Mouse (Mus musculus): ENCODE measurements at regions not wholly inside any gene's neighbourhood (a gene's known extent, or its start where the extent isn't known, plus 50 kb on each side); places are given as distances from the start of the nearest gene placed in this dataset.

DNA sequence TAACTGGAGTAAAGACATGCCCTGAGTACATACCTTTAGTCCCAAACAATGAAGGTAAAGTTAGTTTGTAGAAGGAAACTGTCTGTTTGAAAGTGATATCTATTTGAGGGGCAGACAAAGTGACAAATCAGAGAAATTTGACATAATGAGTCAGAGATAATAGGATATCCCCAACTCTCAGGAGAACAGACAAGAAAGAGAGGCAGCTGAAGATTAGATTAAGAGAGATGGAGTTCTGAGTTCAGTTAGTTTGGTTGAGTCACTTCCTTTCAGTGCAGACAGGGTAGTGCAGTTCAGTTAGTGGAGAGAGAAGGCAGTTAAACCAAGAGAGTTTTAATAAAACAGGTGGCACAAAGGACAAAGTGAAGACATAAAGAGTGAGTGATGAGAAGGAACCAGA, 477.4 kb upstream of the Diaph2 start:
- H3K27ac ChIP-seq (ENCODE audit: low read length), result no peak overlapping the region
- no peaks in the 10 kb centered on the region for H3K36me3 ChIP-seq (ENCODE audit: control insufficient read depth, insufficient read depth)
- no peaks in the 10 kb centered on the region for H3K27me3 ChIP-seq (replicated peaks; ENCODE audit: control insufficient read depth, insufficient read depth, low read length)
- no peak overlapping the region for H3K9ac ChIP-seq (replicated peaks; ENCODE audit: low read depth, low read length)
- H3K4me1 ChIP-seq (replicated peaks; ENCODE audit: control insufficient read depth, insufficient read depth, low read length), result no peaks in the 10 kb centered on the region
- H3K4me2 ChIP-seq (ENCODE audit: low read length), result no peak overlapping the region
- ATAC-seq, result no peak
- no peak overlapping the region for H3K4me3 ChIP-seq (replicated peaks; ENCODE audit: low read length)
- H3K9me3 ChIP-seq (ENCODE audit: control insufficient read depth, low read length), result no peaks in the 10 kb centered on the region

- H3K4me1 ChIP-seq (replicated peaks; ENCODE audit: control insufficient read depth, insufficient read depth, low read length), result no peaks in the 10 kb centered on the region
- no peak overlapping the region for H3K27ac ChIP-seq (ENCODE audit: low read length)
- peak; percentile 67 for ATAC-seq
- no peak overlapping the region for H3K4me2 ChIP-seq (ENCODE audit: low read length)
- H3K36me3 ChIP-seq (ENCODE audit: control insufficient read depth, insufficient read depth), result no peaks in the 10 kb centered on the region
- no peak overlapping the region for H3K9ac ChIP-seq (replicated peaks; ENCODE audit: low read depth, low read length)
- no peaks in the 10 kb centered on the region for H3K27me3 ChIP-seq (replicated peaks; ENCODE audit: control insufficient read depth, insufficient read depth, low read length)
- no peak overlapping the region for H3K4me3 ChIP-seq (replicated peaks; ENCODE audit: low read length)
- WGBS, result 35% methylated on average over 5 of the region's 5 CpGs
- H3K9me3 ChIP-seq (ENCODE audit: control insufficient read depth, low read length), result no peaks in the 10 kb centered on the region
Observed at GRCm38 (mm10) chrX:129303987-129304386, 445.6 kb upstream of the Diaph2 start.

DNA sequence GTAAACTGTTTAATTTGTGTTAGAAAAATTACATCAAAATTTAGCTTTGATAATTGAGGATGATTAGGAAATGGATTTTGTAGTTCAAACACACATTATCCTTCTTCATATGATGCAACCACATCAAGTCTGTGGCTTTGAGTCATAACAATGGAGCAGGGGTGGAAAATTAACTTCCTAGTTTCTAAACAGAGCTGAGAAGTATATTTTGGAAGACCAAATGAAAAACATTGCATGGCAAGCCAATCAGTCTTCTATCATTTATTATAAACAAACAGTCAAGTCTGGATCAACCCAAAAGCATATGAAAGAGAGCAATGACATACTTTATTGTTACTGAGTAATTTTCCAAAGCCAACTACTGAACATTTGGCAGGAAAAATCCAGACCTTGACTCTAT, 440.2 kb upstream of the Diaph2 start:
- Histone ChIP-seq H3K36me3 (ENCODE audit: control insufficient read depth, insufficient read depth) (no peaks in the 10 kb centered on the region), H3K4me2 (ENCODE audit: low read length) (no peak overlapping the region), H3K4me1 (replicated peaks; ENCODE audit: control insufficient read depth, insufficient read depth, low read length) (no peaks in the 10 kb centered on the region), H3K9me3 (ENCODE audit: control insufficient read depth, low read length) (no peaks in the 10 kb centered on the region), H3K4me3 (replicated peaks; ENCODE audit: low read length) (no peak overlapping the region), H3K9ac (replicated peaks; ENCODE audit: low read depth, low read length) (no peak overlapping the region), H3K27ac (ENCODE audit: low read length) (no peak overlapping the region), H3K27me3 (replicated peaks; ENCODE audit: control insufficient read depth, insufficient read depth, low read length) (no peaks in the 10 kb centered on the region)
- no peak for ATAC-seq

GRCm38 (mm10) chrX:129329441-129329840, 420.1 kb upstream of the Diaph2 start:
- ATAC-seq, result no peak
- Histone ChIP-seq H3K9ac (replicated peaks; ENCODE audit: low read depth, low read length) (no peak overlapping the region), H3K9me3 (ENCODE audit: control insufficient read depth, low read length) (no peaks in the 10 kb centered on the region), H3K4me2 (ENCODE audit: low read length) (no peak overlapping the region), H3K4me1 (replicated peaks; ENCODE audit: control insufficient read depth, insufficient read depth, low read length) (no peaks in the 10 kb centered on the region), H3K4me3 (replicated peaks; ENCODE audit: low read length) (no peak overlapping the region), H3K27me3 (replicated peaks; ENCODE audit: control insufficient read depth, insufficient read depth, low read length) (no peaks in the 10 kb centered on the region), H3K36me3 (ENCODE audit: control insufficient read depth, insufficient read depth) (no peaks in the 10 kb centered on the region), H3K27ac (ENCODE audit: low read length) (no peak overlapping the region)
- WGBS, result 65% methylated on average over 1 of the region's 1 CpGs

- Histone ChIP-seq H3K9me3 (ENCODE audit: control insufficient read depth, low read length) (no peaks in the 10 kb centered on the region), H3K27me3 (replicated peaks; ENCODE audit: control insufficient read depth, insufficient read depth, low read length) (no peaks in the 10 kb centered on the region), H3K27ac (ENCODE audit: low read length) (no peak overlapping the region), H3K36me3 (ENCODE audit: control insufficient read depth, insufficient read depth) (no peaks in the 10 kb centered on the region), H3K4me2 (ENCODE audit: low read length) (no peak overlapping the region), H3K4me3 (replicated peaks; ENCODE audit: low read length) (no peak overlapping the region), H3K4me1 (replicated peaks; ENCODE audit: control insufficient read depth, insufficient read depth, low read length) (no peaks in the 10 kb centered on the region), H3K9ac (replicated peaks; ENCODE audit: low read depth, low read length) (no peak overlapping the region)
- ATAC-seq, result no peak
- 94% methylated on average over 1 of the region's 1 CpGs for WGBS
Observed at GRCm38 (mm10) chrX:129332810-129333209, 416.7 kb upstream of the Diaph2 start.

All from forebrain, embryonic 16.5 days (tissue).